Mouse (Mus musculus) intestine, postnatal 0 days (tissue): Measurements from ENCODE around the gene Dnajc1. TPM values are rescaled to one million over a fixed set of nuclear protein-coding genes. Genes with fewer than 3 reads are reported as not detected.

ENCODE experiments used
- ATAC-seq: fragments of 200-750 bp; cut with Nextera tagmentation; 2 replicates; pipeline ENCODE4 v1.8.0; 2017; ENCODE audit warnings: mild to moderate bottlenecking, moderate TSS enrichment, moderate library complexity
- H3K27ac ChIP-seq: fragments of 300-500 bp; sonication (generic); 2 replicates; pipeline ENCODE4 v1.5.1; 2014; ENCODE audit warnings: mild to moderate bottlenecking, low read depth, low read length, moderate library complexity
- H3K27me3 ChIP-seq: fragments of 300-500 bp; sonication (generic); replicated peaks from 2 replicates; pipeline ENCODE4 v1.6.1; 2014; ENCODE audit warnings: low read length, mixed read lengths; ENCODE audit not compliant: control insufficient read depth, insufficient read depth
- H3K36me3 ChIP-seq: fragments of 300-500 bp; sonication (generic); 2 replicates; pipeline ENCODE4 v1.6.1; 2014; ENCODE audit warnings: mild to moderate bottlenecking, moderate library complexity; ENCODE audit not compliant: control insufficient read depth, insufficient read depth
- H3K4me1 ChIP-seq: fragments of 300-500 bp; sonication (generic); replicated peaks from 2 replicates; pipeline ENCODE4 v1.6.1; 2014; ENCODE audit warnings: antibody characterized with exemption, low read length, mixed read lengths; ENCODE audit not compliant: control insufficient read depth, insufficient read depth
- H3K4me2 ChIP-seq: fragments of 300-500 bp; sonication (generic); replicated peaks from 2 replicates; pipeline ENCODE4 v1.6.1; 2014; ENCODE audit warnings: low read depth, mild to moderate bottlenecking, moderate library complexity
- H3K4me3 ChIP-seq: fragments of 300-500 bp; sonication (generic); 2 replicates; pipeline ENCODE4 v1.5.1; 2014; ENCODE audit warnings: low read depth, low read length
- H3K9ac ChIP-seq: fragments of 300-500 bp; sonication (generic); 2 replicates; pipeline ENCODE4 v1.6.1; 2014; ENCODE audit warnings: mild to moderate bottlenecking, low read depth, low read length
- H3K9me3 ChIP-seq: fragments of 300-500 bp; sonication (generic); 2 replicates; pipeline ENCODE4 v1.6.1; 2016; ENCODE audit warnings: mixed run types; ENCODE audit not compliant: control insufficient read depth
- CTCF ChIP-seq: sonication (generic); IDR thresholded peaks from 2 replicates; pipeline ENCODE4 v1.5.1; 2016; ENCODE audit warnings: low read depth, mild to moderate bottlenecking, control low read depth, antibody characterized with exemption, moderate library complexity
- WGBS: fragments of 180-500 bp; shearing (Covaris S2); extraction: QIAGEN DNeasy Blood & Tissue Kit; methylation state at CpG from one replicate; pipeline ENCODE4 v1.1.7; 2014; 5-methylcytosine and 5-hydroxymethylcytosine counted together
- polyA plus RNA-seq: library from polyadenylated mRNA; unstranded; fragments of >200 nt; fragmentation: Nextera tagmentation; extraction: Ambion mirVana; gene quantifications from 2 replicates; pipeline ENCODE4 v1.2.1, GENCODE M21; 2015

Gene Dnajc1
- polyA plus RNA-seq, 1 experiment from 2014 or later, result 24.4 TPM

GRCm38 (mm10) chr2:18310261-18311104 lies 82.1 kb downstream of the Dnajc1 start:
- Histone ChIP-seq H3K4me1 (no peaks in the 10 kb centered on the region), H3K9ac (no peak overlapping the region), H3K27me3 (no peaks in the 10 kb centered on the region), H3K4me3 (no peak overlapping the region), H3K4me2 (no peak overlapping the region), H3K9me3 (no peaks in the 10 kb centered on the region), H3K27ac (no peak overlapping the region), H3K36me3 (no peaks in the 10 kb centered on the region)
- WGBS, result 93% methylated on average over 4 of the region's 4 CpGs
- ATAC-seq, result no peak
- no peak for TF ChIP-seq CTCF

- no peaks in the 10 kb centered on the region for H3K27me3 ChIP-seq
- no peak for TF ChIP-seq CTCF
- no peak overlapping the region for H3K4me3 ChIP-seq
- H3K9ac ChIP-seq, result no peak overlapping the region
- no peak overlapping the region for H3K27ac ChIP-seq
- H3K36me3 ChIP-seq, result no peaks in the 10 kb centered on the region
- no peak overlapping the region for H3K4me2 ChIP-seq
- ATAC-seq, result no peak
- no peaks in the 10 kb centered on the region for H3K9me3 ChIP-seq
- 78% methylated on average over 7 of the region's 7 CpGs for WGBS
- no peaks in the 10 kb centered on the region for H3K4me1 ChIP-seq
Observed at GRCm38 (mm10) chr2:18307440-18308305, 85.0 kb downstream of the Dnajc1 start.

- H3K9me3 ChIP-seq, result no peaks in the 10 kb centered on the region
- H3K9ac ChIP-seq, result no peak overlapping the region
- H3K36me3 ChIP-seq, result peaks cover 7% of the 10 kb centered on the region; the same call in 1 of the 2 replicates
- ATAC-seq, result no peak
- no peaks in the 10 kb centered on the region for H3K27me3 ChIP-seq
- WGBS, result 83% methylated on average over 3 of the region's 3 CpGs
- no peaks in the 10 kb centered on the region for H3K4me1 ChIP-seq
- no peak overlapping the region for H3K4me3 ChIP-seq
- no peak overlapping the region for H3K27ac ChIP-seq
- no peak overlapping the region for H3K4me2 ChIP-seq
- TF ChIP-seq CTCF, result no peak
Observed at GRCm38 (mm10) chr2:18300949-18301348, 91.7 kb downstream of the Dnajc1 start.

GRCm38 (mm10) chr2:18285175-18285574 lies 107.5 kb downstream of the Dnajc1 start:
- TF ChIP-seq CTCF, result peak; percentile 42
- no peak overlapping the region for H3K27ac ChIP-seq
- 97% methylated on average over 6 of the region's 6 CpGs for WGBS
- H3K4me3 ChIP-seq, result no peak overlapping the region
- H3K4me1 ChIP-seq, result no peaks in the 10 kb centered on the region
- H3K9me3 ChIP-seq, result no peaks in the 10 kb centered on the region
- no peaks in the 10 kb centered on the region for H3K27me3 ChIP-seq
- no peak overlapping the region for H3K4me2 ChIP-seq
- H3K9ac ChIP-seq, result no peak overlapping the region
- no peak for ATAC-seq
- peaks cover 7% of the 10 kb centered on the region; the same call in 1 of the 2 replicates for H3K36me3 ChIP-seq

GRCm38 (mm10) chr2:18265736-18266135 lies 126.9 kb downstream of the Dnajc1 start:
- WGBS, result 96% methylated on average over 1 of the region's 1 CpGs
- no peak for TF ChIP-seq CTCF
- H3K9ac ChIP-seq, result no peak overlapping the region

GRCm38 (mm10) chr2:18264579-18264978 lies 128.1 kb downstream of the Dnajc1 start:
- H3K4me1 ChIP-seq, result no peaks in the 10 kb centered on the region
- no peaks in the 10 kb centered on the region for H3K9me3 ChIP-seq
- WGBS, result 84% methylated on average over 3 of the region's 3 CpGs
- no peak overlapping the region for H3K9ac ChIP-seq
- no peaks in the 10 kb centered on the region for H3K27me3 ChIP-seq
- H3K4me3 ChIP-seq, result no peak overlapping the region
- no peak for TF ChIP-seq CTCF
- ATAC-seq, result no peak
- H3K27ac ChIP-seq, result no peak overlapping the region
- no peaks in the 10 kb centered on the region for H3K36me3 ChIP-seq
- no peak overlapping the region for H3K4me2 ChIP-seq

More at GRCm38 (mm10) chr2:18265736-18266135, 126.9 kb downstream of the Dnajc1 start:
- H3K4me3 ChIP-seq, result no peak overlapping the region
- no peaks in the 10 kb centered on the region for H3K36me3 ChIP-seq
- H3K27ac ChIP-seq, result no peak overlapping the region
- H3K4me1 ChIP-seq, result no peaks in the 10 kb centered on the region
- no peaks in the 10 kb centered on the region for H3K27me3 ChIP-seq
- no peak for ATAC-seq
- H3K9me3 ChIP-seq, result no peaks in the 10 kb centered on the region
- no peak overlapping the region for H3K4me2 ChIP-seq
